Mouse (Mus musculus): ENCODE results near the gene Slc6a17. TPM values are rescaled to one million over a fixed set of nuclear protein-coding genes. Genes with fewer than 3 reads are reported as not detected.

Slc6a17 gene
- polyA plus RNA-seq, 1 experiment from 2014 or later: 1.4 TPM

DNA sequence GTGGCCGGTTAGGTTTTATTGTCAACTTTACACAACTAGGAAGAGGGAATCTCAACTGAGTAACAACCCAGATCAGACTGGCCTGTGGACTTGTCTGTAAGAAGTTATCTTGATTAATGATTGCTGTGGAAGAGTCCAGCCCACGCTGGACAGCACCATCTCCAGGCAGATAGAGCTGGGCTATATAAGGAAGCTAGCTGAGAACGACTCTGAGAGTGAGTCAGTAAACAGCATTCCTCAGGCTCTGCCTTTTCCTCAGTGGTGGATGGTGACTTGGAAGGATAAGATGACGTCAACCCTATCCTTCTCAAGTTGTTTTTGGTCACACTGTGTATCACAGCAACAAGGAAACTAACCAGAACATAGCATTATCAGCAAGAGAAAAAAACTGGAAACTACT, 29.2 kb downstream of the Slc6a17 start:
- DNase-seq (ENCODE audit: low spot score): no peak
- H3K4me1 ChIP-seq: no peaks in the 10 kb centered on the region
- WGBS: 73% methylated on average over 4 of the region's 4 CpGs
- H3K36me3 ChIP-seq: no peaks in the 10 kb centered on the region
- no peak overlapping the region for H3K4me3 ChIP-seq
- no peaks in the 10 kb centered on the region for H3K9me3 ChIP-seq (replicated peaks)
- H3K27ac ChIP-seq (replicated peaks): no peak overlapping the region
- H3K27me3 ChIP-seq (ENCODE audit: low read depth, poor library complexity, severe bottlenecking): no peaks in the 10 kb centered on the region; the same call in 1 of the 2 replicates

DNA sequence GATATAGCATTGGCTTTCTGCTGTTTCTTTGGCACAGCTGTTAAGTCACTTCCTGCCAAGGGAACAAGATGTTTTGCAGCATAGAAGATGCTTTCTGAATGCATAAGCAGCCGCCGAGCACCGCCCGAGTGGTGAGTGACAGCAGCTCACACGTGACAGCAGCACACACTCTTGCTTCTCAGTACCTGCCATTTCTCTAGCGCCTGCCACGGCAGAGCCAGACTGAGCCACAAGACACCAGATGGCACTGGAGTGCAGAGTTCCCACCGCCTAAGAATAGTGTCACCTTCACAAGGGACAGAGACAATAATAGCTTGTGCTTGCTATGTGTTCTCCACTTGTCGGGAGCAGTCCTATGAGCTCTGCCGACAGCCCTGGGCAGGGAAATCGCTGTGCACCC, 34.5 kb downstream of the Slc6a17 start:
- H3K27me3 ChIP-seq (ENCODE audit: low read depth, poor library complexity, severe bottlenecking): no peaks in the 10 kb centered on the region
- 68% methylated on average over 11 of the region's 11 CpGs for WGBS
- H3K4me3 ChIP-seq: no peak overlapping the region
- H3K4me1 ChIP-seq: no peaks in the 10 kb centered on the region; the same call in 1 of the 2 replicates
- no peak overlapping the region for H3K27ac ChIP-seq (replicated peaks)
- DNase-seq (ENCODE audit: low spot score): no peak
- H3K9me3 ChIP-seq (replicated peaks): no peaks in the 10 kb centered on the region
- H3K36me3 ChIP-seq: no peaks in the 10 kb centered on the region

DNA sequence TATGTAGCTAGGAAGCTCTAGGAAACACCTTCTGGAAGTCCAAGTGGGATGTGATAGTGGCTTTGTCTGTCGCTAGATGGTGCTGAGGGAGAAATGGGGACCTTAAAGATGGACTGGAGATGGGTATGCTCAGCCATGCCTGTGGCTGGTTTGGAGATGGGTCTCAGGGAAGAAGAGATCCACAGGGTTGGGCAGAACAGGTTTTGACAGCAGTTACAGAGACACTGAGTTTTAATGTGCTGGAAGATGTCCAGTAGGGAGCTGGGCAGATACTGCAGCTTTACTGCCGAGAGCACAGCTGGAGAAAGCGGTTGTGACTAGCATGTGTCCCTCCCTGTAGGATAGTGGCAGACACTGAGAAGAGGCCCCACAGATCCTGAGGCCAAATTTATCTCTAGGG, 37.2 kb downstream of the Slc6a17 start:
- WGBS: 65% methylated on average over 3 of the region's 3 CpGs
- peak; percentile 37 for DNase-seq (ENCODE audit: low spot score)
- H3K4me1 ChIP-seq: no peaks in the 10 kb centered on the region; the same call in 1 of the 2 replicates
- no peaks in the 10 kb centered on the region for H3K9me3 ChIP-seq (replicated peaks)
- no peaks in the 10 kb centered on the region for H3K27me3 ChIP-seq (ENCODE audit: low read depth, poor library complexity, severe bottlenecking)
- H3K36me3 ChIP-seq: no peaks in the 10 kb centered on the region
- H3K27ac ChIP-seq (replicated peaks): no peak overlapping the region
- no peak overlapping the region for H3K4me3 ChIP-seq

DNA sequence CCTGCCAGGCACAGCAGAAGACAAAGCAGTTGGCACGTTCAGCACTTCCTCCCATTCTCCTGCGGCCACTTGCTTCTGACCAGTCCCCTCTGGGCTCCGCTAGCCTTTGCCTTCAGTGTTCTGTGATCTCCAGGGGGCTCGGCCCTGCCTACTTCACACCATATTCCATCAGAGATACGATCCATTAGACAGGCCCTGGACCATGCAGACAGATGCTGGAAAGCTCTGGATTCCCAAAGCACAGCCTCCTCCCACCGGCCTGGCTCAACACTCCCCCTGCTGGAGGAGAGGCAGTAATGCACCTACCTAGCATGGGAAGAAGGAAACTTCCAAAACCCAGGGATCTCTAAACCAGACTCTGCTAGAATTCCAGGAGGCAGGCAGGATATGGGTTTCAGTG, 45.6 kb downstream of the Slc6a17 start:
- no peak overlapping the region for H3K4me3 ChIP-seq
- H3K9me3 ChIP-seq (replicated peaks): no peaks in the 10 kb centered on the region
- no peaks in the 10 kb centered on the region for H3K36me3 ChIP-seq
- no peaks in the 10 kb centered on the region for H3K4me1 ChIP-seq
- DNase-seq (ENCODE audit: low spot score): peak; percentile 51
- H3K27me3 ChIP-seq (ENCODE audit: low read depth, poor library complexity, severe bottlenecking): 0 out of 2 replicates have a peak, but pooled peaks cover 9% of the 10 kb centered on the region
- no peak overlapping the region for H3K27ac ChIP-seq (replicated peaks)
- WGBS: 52% methylated on average over 6 of the region's 6 CpGs

DNA sequence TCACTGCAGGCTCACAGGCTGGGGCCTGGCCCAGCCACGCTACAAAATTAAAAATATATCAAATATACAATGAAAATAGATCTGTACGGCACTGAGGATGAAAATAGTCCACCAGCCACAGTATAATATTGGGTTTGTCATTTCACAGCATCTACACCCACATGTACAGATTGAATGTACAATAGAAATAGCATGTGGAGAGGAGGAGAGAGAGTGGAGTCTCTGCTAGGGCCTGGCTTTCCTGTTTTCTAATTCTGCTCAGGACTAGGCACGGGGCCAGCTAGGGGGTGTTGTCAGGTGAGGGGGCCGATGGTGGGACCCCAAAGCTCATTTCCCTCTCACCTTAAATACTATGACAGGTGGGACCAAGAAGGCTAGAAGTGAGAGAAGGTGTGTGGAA, 48.8 kb downstream of the Slc6a17 start:
- Histone ChIP-seq H3K27me3 (ENCODE audit: low read depth, poor library complexity, severe bottlenecking) (peaks cover 14% of the 10 kb centered on the region), H3K27ac (replicated peaks) (no peak overlapping the region), H3K36me3 (no peaks in the 10 kb centered on the region), H3K4me1 (no peaks in the 10 kb centered on the region), H3K9me3 (replicated peaks) (no peaks in the 10 kb centered on the region), H3K4me3 (no peak overlapping the region)
- DNase-seq (ENCODE audit: low spot score): no peak
- 79% methylated on average over 4 of the region's 4 CpGs for WGBS

DNA sequence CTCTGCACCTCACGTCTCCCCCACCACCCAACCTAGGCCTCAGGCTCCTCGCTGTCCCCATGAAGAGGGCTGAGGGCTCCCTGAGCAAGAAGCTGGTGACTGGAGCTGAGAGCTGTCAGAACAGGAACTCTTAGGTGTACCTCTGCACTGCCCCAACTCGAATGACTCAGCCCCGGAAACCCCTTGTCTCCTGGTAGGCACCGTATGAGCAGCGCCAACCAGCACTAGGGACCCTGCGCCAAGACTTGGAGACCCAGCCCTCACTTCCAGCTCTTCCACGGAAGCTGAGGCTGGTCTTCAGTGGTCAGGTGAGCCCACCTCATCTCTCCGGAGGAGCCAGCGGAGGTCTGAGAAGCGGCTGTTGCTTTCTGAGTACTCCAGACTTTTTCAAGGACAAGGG, 49.7 kb downstream of the Slc6a17 start:
- DNase-seq (ENCODE audit: low spot score): no peak
- H3K36me3 ChIP-seq: no peaks in the 10 kb centered on the region
- no peak overlapping the region for H3K27ac ChIP-seq (replicated peaks)
- 89% methylated on average over 11 of the region's 11 CpGs for WGBS
- H3K4me1 ChIP-seq: no peaks in the 10 kb centered on the region
- no peaks in the 10 kb centered on the region for H3K9me3 ChIP-seq (replicated peaks)
- H3K4me3 ChIP-seq: no peak overlapping the region
- H3K27me3 ChIP-seq (ENCODE audit: low read depth, poor library complexity, severe bottlenecking): peaks cover 24% of the 10 kb centered on the region

DNA sequence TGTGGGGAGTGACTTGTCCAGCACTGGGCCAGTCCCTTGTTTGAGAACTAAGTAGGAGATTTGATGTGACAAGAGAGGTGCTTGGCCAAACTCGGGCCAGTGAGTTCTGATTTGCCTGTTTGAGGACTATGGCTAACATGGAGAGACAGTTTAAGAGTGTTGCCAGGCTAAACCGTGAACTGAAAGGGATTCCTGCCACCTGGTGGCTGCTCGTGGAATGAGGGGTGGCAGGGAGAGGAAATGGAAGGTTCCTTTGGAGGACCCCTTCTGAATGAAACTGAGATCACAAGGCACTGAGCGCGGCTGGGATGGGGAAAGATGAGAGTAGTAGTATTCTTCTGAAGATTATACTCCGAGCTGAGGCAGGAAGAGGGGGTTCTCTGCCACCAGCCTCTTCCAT, 51.2 kb downstream of the Slc6a17 start:
- Histone ChIP-seq H3K9me3 (replicated peaks) (no peaks in the 10 kb centered on the region), H3K36me3 (no peaks in the 10 kb centered on the region), H3K27me3 (ENCODE audit: low read depth, poor library complexity, severe bottlenecking) (peaks cover 36% of the 10 kb centered on the region), H3K4me1 (no peaks in the 10 kb centered on the region), H3K27ac (replicated peaks) (no peak overlapping the region), H3K4me3 (no peak overlapping the region)
- peak; percentile 77 for DNase-seq (ENCODE audit: low spot score)
- WGBS: 10% methylated on average over 6 of the region's 6 CpGs

DNA sequence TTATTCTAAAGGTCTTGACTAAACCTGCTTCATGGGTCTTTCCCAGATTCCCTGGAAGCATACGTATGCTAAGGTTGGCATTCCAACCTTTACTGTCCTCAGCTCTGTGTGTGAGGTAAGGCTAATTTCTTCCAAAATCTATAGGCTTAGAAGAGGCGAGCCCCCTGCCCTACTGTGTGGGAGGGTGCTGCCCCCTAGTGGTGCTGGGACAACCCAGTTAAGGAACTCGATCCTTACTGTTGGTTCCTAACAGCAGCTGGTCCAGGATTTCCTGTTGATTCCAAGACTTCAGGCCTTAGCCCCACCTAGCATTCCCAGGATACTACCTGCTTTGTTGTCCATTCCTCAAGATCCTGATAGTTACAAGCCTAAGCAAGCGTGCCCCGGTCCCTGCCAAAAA, 55.7 kb downstream of the Slc6a17 start:
- Histone ChIP-seq H3K27me3 (ENCODE audit: low read depth, poor library complexity, severe bottlenecking) (peaks cover 71% of the 10 kb centered on the region), H3K4me1 (peaks cover 25% of the 10 kb centered on the region), H3K36me3 (no peaks in the 10 kb centered on the region), H3K27ac (replicated peaks) (no peak overlapping the region), H3K9me3 (replicated peaks) (no peaks in the 10 kb centered on the region), H3K4me3 (no peak overlapping the region)
- 20% methylated on average over 5 of the region's 5 CpGs for WGBS
- DNase-seq (ENCODE audit: low spot score): peak; percentile 77

DNA sequence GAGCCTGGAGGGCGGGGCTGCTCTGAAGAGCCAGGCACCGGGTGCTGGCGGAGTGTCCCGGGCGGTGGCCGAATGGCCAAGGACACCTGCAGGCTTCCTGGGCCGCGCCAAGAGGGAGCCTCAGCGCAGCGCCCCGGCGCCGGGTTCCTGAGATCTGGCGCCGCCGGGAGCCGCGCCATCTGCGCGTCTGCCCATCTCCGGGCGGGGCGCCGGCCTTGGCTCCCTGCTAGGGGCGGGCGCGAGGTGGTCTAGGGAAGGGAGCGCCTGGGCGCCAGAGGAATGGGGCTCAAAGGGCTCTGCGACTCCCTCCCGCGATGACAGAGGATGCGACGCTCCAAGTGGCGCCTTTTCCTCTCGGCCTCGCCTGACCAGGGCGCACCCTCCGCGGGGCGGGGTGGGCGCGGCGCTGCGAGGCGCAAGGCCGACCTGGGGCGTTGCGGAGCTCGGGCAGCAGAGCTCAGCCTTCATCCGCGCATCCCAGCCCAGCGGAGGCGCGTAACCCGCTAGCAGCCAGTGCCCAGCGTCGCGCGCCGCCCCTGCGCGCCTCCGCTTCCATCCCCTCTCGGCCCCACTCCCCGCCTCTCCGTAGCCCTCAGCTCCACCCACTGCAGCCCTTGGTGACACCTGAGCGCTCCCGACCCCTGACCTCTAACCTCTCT, 57.9 kb downstream of the Slc6a17 start:
- peak; percentile 41 for DNase-seq (ENCODE audit: low spot score)
- H3K27ac ChIP-seq (replicated peaks): no peak overlapping the region
- H3K4me1 ChIP-seq: peaks cover 25% of the 10 kb centered on the region
- H3K27me3 ChIP-seq (ENCODE audit: low read depth, poor library complexity, severe bottlenecking): peaks cover 92% of the 10 kb centered on the region
- H3K9me3 ChIP-seq (replicated peaks): no peaks in the 10 kb centered on the region
- peak overlapping the region; percentile 71 for H3K4me3 ChIP-seq
- under 1% methylated on average over 61 of the region's 69 CpGs for WGBS
- no peaks in the 10 kb centered on the region for H3K36me3 ChIP-seq

DNA sequence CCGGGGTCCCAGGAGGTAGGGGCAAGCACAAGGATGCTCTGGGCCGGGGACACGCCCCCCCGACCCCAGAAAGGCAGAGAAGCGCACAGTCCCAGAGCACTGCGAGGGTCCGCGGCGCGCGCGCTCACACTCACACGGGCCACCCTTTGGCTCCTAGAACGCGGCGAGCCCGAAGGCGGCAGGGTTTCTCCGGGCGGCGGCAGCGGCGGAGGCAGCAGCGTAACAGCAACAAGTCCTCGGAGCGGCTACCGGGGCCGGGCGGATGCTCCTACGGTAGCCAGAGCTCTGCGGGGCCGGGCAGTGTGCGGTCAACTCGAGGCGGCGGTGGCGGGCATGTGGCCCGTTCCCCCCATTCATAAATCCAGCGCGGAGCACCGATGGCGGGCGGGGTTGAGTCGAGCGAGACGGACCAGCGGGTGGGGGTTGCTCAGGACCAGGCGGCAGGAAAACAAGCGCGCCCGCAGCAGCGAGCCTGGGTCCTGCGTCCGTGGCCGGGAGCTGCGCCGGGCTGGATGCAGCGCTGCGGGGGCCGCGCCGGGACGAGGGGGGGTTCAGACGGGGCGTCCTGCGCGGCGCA, 58.5 kb downstream of the Slc6a17 start, which contains the start of gene Kcnc4:
Kcnc4 (minus strand) TSS at position 357 of the 577 bp plus-strand sequence.
- no peaks in the 10 kb centered on the region for H3K9me3 ChIP-seq (replicated peaks)
- DNase-seq (ENCODE audit: low spot score): peak; percentile 60
- H3K4me1 ChIP-seq: peaks cover 25% of the 10 kb centered on the region
- H3K27me3 ChIP-seq (ENCODE audit: low read depth, poor library complexity, severe bottlenecking): peaks cover 97% of the 10 kb centered on the region
- no peak within 1 kb of the TSS for H3K27ac ChIP-seq (replicated peaks)
- under 1% methylated on average over 68 of the region's 68 CpGs for WGBS
- peak within 1 kb of the TSS; percentile 71 for H3K4me3 ChIP-seq
- H3K36me3 ChIP-seq: no peaks in the 10 kb centered on the region

DNA sequence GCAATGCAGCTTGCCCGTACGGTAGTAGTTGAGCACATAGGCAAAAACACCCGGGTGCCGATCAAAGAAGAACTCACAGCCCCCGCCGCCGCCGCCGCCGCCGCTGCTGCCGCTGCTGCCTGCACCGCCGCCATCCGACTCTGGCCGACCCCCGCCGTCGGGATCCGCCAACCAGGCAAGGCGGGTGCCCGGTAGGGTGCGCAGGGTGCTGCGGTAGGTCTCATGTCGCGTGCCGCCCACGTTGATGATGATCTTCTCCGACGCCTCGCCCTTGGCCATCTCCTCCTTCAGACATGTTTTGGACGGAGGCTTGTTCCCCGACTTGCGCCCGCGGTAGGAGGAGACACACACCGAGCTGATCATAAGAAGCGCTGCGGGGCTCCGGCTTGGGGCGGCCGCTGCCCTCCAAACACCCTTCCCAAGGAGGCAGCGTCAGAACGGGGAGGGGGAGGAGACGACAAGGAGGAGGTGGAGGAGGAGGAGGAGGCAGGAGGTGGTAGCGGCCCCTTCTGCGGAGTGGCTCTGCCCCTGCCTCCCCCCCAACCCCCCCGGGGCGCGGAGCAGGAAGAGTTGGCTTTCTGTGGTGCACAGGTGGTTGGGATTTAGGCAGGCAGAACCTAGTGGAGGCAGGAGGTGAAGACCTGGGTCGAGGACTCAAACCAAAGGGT, 59.2 kb downstream of the Slc6a17 start:
- Histone ChIP-seq H3K9me3 (replicated peaks) (no peaks in the 10 kb centered on the region), H3K36me3 (no peaks in the 10 kb centered on the region), H3K27ac (replicated peaks) (no peak overlapping the region), H3K27me3 (ENCODE audit: low read depth, poor library complexity, severe bottlenecking) (peaks cover 97% of the 10 kb centered on the region), H3K4me1 (peaks cover 25% of the 10 kb centered on the region), H3K4me3 (peak overlapping the region; percentile 71)
- under 1% methylated on average over 51 of the region's 51 CpGs for WGBS
- peak; percentile 53 for DNase-seq (ENCODE audit: low spot score)

DNA sequence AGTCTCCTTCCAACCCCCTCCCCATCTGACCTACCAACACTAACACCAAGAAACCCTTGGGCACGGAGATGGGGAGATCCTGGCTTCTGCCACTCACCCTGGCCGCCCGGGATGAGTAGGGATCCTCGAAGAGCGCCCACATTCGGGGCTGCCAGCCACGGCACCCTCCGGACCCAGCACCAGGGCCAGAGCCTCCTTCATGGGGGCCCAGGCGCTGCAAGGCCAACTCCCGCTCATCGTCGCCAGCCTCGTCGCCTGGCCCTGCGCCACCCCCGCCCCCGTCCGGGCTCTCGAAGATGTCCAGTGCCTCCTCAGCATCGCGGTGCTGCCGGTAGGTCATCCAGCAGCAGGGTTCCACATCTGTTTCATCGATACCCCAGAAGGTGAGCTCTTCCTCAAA, 59.7 kb downstream of the Slc6a17 start:
- Histone ChIP-seq H3K9me3 (replicated peaks) (no peaks in the 10 kb centered on the region), H3K27me3 (ENCODE audit: low read depth, poor library complexity, severe bottlenecking) (peaks cover 97% of the 10 kb centered on the region), H3K36me3 (no peaks in the 10 kb centered on the region), H3K4me1 (peaks cover 25% of the 10 kb centered on the region), H3K27ac (replicated peaks) (no peak overlapping the region), H3K4me3 (peak overlapping the region; percentile 71)
- DNase-seq (ENCODE audit: low spot score): peak; percentile 20
- WGBS: 3% methylated on average over 23 of the region's 23 CpGs

DNA sequence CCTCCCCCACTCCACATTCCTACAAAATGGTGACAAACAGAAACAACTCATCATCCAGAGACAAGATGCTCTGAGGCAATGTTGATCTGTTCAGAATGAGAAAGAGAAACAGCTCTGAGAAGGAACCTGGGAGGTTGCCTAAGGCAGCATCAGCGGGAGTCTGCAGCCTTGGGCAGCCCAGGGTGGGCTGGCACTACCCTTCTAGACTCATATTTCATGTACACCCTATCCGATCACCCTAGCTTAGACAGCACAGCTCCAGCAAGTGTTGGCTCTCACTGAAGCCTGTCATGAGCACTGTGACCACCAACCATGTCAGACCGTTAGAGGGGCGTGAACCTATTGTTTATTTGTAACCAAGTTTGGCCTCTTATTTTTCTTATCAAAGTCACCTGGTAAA, 63.5 kb downstream of the Slc6a17 start:
- H3K27ac ChIP-seq (replicated peaks): no peak overlapping the region
- 84% methylated on average over 4 of the region's 4 CpGs for WGBS
- no peak for DNase-seq (ENCODE audit: low spot score)
- H3K27me3 ChIP-seq (ENCODE audit: low read depth, poor library complexity, severe bottlenecking): peaks cover 63% of the 10 kb centered on the region
- no peak overlapping the region for H3K4me3 ChIP-seq
- H3K36me3 ChIP-seq: no peaks in the 10 kb centered on the region
- no peaks in the 10 kb centered on the region for H3K9me3 ChIP-seq (replicated peaks)
- H3K4me1 ChIP-seq: peaks cover 14% of the 10 kb centered on the region
